Comparison of ENCODE assay signal across 32 mouse cellular contexts in genomic region chr10:122926275-122926674, GRCm38 (mm10).
"Had no signal": no experiment of that assay in that cellular context is flagged by ENCODE, and none has a peak within 500 bp of the region (broad histone marks: within the 10 kb centered on the region; RNA-seq: fewer than 3 reads in every experiment).

No protein-coding gene starts in this region.

- H3K27me3 ChIP-seq: limb, embryonic 12.5 days; limb, embryonic 13.5 days; limb, embryonic 15.5 days; liver, embryonic 12.5 days; liver, embryonic 13.5 days; liver, embryonic 15.5 days; lung, embryonic 15.5 days; megakaryocyte, embryonic 14.5 days; midbrain, embryonic 12.5 days; midbrain, embryonic 13.5 days; midbrain, embryonic 15.5 days; neural tube, embryonic 12.5 days had no signal

- H3K27ac ChIP-seq: limb, embryonic 10.5 days; limb, embryonic 12.5 days; limb, embryonic 13.5 days; limb, embryonic 15.5 days; liver, embryonic 12.5 days; liver, embryonic 13.5 days; liver, embryonic 14.5 days; liver, embryonic 15.5 days; lung, embryonic 15.5 days; macrophage; midbrain, embryonic 10.5 days; midbrain, embryonic 12.5 days; midbrain, embryonic 13.5 days; midbrain, embryonic 15.5 days; neural tube, embryonic 12.5 days had no signal

- H3K9ac ChIP-seq: limb, embryonic 12.5 days; limb, embryonic 13.5 days; limb, embryonic 15.5 days; liver, embryonic 12.5 days; liver, embryonic 13.5 days; liver, embryonic 14.5 days; liver, embryonic 15.5 days; liver, postnatal 0 days; lung, embryonic 14.5 days; lung, embryonic 15.5 days; midbrain, embryonic 12.5 days; midbrain, embryonic 13.5 days; midbrain, embryonic 15.5 days; neural tube, embryonic 12.5 days had no signal

- DNase-seq: left cerebral cortex, postnatal 4 days; liver; liver, embryonic 13.5 days; liver, postnatal 0 days; lung, adult 18-20 months; lung, adult 2 months; lung, embryonic 14.5 days; lung, postnatal 10 days; lung, postnatal 14 days; lung, postnatal 36 days; lung, postnatal 4 days; midbrain, embryonic 14.5 days had no signal

- H3K4me3 ChIP-seq: limb, embryonic 10.5 days; limb, embryonic 12.5 days; limb, embryonic 13.5 days; limb, embryonic 15.5 days; liver, embryonic 12.5 days; liver, embryonic 13.5 days; liver, embryonic 15.5 days; lung, embryonic 15.5 days; megakaryocyte, embryonic 14.5 days; midbrain, embryonic 10.5 days; midbrain, embryonic 12.5 days; midbrain, embryonic 13.5 days; midbrain, embryonic 15.5 days; myocyte; neural tube, embryonic 12.5 days had no signal

- ATAC-seq: liver, embryonic 12.5 days; liver, postnatal 0 days; lung, postnatal 0 days; midbrain, embryonic 13.5 days; midbrain, embryonic 15.5 days; midbrain, embryonic 16.5 days had no signal

- H3K9me3 ChIP-seq: limb, embryonic 10.5 days; limb, embryonic 12.5 days; limb, embryonic 13.5 days; limb, embryonic 15.5 days; liver, embryonic 12.5 days; liver, embryonic 13.5 days; liver, embryonic 15.5 days; lung, embryonic 15.5 days; megakaryocyte, embryonic 14.5 days; midbrain, embryonic 10.5 days; midbrain, embryonic 12.5 days; midbrain, embryonic 13.5 days; midbrain, embryonic 15.5 days; neural tube, embryonic 12.5 days had no signal

- H3K4me2 ChIP-seq: limb, embryonic 12.5 days; limb, embryonic 13.5 days; limb, embryonic 15.5 days; liver, embryonic 11.5 days; liver, embryonic 12.5 days; liver, embryonic 13.5 days; liver, embryonic 15.5 days; lung, embryonic 14.5 days; lung, embryonic 15.5 days; midbrain, embryonic 11.5 days; midbrain, embryonic 12.5 days; midbrain, embryonic 13.5 days; midbrain, embryonic 15.5 days; neural tube, embryonic 12.5 days had no signal

- H3K36me3 ChIP-seq: limb, embryonic 10.5 days; limb, embryonic 12.5 days; limb, embryonic 13.5 days; limb, embryonic 15.5 days; liver, embryonic 12.5 days; liver, embryonic 13.5 days; liver, embryonic 15.5 days; lung, embryonic 15.5 days; midbrain, embryonic 10.5 days; midbrain, embryonic 12.5 days; midbrain, embryonic 13.5 days; midbrain, embryonic 15.5 days; neural tube, embryonic 12.5 days had no signal
